Mouse (Mus musculus): ENCODE results near the gene Pla2g4e.

DNA sequence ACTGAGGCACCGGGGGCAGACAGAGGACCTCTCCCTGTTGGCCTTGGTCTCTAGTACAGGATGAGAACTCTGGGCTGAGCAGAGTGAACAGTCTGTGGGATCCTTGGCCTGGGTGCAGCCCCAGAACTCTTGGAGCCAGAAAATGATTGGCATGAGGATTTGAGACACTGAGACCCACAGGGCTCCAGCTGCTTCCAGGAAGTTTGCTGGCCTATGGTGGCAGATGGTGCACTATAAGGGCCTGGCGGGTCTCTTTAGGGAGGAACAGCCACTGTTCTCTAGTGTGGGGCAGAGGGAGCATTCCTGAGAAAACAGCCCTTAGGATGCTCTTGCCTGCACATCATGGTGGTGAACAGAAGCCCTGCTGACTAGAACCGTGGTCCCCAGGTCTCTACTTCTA is 43.3 kb upstream of the Pla2g4e start:
- TF ChIP-seq EP300 (IDR thresholded peaks at IDR 0.05; ENCODE audit: low read depth) (no peak), CTCF (IDR thresholded peaks at IDR 0.05; ENCODE audit: low read depth) (no peak)
